Mouse (Mus musculus): Measurements from ENCODE around the gene F2r. TPM values are rescaled to one million over a fixed set of nuclear protein-coding genes. Genes with fewer than 3 reads are reported as not detected.

F2r gene
- total RNA-seq, 2 experiments from 2014 or later: 16.7 to 20.5 TPM

DNA sequence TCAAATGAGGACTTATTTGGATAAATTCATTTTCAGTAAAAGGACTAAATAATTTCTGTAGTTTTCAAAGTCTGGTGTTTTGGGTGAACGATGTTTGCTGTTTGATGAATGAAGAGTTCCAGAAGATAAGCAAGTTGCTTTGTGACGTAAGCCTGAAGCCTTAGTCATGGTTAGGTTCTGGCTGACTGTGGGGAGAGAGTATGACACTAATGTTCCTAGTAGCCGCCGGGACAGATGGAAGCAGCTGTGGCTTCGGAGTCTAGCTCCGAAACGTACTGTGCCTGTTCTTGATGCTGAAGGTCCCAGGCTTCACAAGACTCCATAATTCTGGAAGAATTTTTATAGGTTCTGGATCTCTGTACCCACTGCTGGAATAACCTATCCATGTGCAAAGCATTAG lies 22.9 kb downstream of the F2r start:
- DNase-seq: no peak

DNA sequence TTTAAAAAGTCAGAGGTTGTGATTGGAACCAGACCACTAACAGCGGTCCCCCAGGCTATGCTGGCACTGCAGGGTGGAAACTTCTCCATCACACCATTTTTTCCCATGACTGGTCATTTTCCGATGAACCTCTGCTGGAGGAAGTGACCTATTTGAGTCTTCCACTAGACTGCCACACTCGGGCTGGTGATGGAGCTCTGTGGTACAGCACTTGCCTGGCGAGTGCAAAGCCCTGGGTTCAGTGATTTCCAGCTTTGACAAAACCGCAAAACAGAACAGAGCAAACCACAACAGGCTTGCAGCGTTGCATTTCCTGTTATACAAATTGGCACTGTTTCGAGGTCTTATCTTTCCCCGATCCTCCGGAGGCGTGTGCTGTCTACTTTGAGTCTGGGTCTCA lies 25.4 kb downstream of the F2r start:
- no peak for DNase-seq

DNA sequence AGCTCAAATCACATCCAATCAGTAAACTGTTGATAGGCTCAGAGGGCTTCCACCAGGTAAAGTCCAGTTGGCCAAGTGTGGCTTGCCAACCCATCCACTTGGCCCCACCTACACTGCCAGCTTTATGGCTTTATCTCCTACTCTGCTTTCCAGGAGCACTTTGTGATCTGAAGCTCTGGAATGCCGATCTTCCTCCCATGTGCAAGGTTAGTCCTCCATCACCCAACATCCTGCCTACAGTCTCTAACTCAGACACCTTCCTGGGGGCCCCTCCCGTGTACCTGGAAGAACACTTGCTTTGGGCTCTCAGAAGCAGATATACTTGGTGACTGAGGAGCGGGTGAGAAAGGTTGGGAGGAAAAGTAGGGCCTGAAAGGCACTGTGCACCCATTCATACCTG lies 26.7 kb downstream of the F2r start:
- DNase-seq: no peak

DNA sequence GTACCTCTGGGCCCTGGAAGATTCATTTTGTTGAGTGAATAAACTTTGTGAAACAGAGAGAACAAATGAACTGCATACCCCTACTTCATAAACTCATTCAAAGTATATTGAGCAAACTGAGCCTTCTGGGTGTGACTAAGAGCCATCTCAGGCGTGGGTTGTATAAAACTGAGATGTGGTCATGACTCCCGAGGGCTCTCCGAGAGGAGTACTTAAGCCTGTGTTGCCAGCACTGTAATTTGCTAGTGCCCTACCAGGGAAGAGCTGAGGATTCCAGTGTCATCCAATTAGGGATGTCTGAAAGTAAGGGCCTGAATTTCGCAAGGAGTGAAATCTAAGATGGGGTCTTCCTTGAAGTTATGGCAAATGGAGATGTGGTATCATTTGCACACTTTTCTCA lies 30.7 kb downstream of the F2r start:
- DNase-seq: no peak

DNA sequence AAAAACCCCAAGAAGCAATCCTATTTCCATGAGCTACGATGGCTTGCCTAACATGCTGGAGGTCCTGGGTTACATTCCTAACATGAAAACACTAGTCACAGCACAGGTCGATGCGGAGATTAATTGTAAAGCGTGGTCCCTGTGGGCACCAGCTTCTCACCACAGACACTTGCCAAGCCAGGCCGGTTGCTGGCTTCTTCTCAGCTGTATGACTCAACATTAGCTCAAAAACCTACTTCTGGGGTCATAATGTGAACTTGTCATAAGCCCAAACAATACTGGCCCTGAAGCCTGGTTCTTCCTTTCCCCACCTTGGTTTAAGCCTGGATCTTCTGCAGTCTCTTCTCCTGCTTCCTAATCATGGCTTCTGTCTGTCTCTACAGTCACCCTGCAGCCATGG lies 33.4 kb downstream of the F2r start:
- no peak for DNase-seq

DNA sequence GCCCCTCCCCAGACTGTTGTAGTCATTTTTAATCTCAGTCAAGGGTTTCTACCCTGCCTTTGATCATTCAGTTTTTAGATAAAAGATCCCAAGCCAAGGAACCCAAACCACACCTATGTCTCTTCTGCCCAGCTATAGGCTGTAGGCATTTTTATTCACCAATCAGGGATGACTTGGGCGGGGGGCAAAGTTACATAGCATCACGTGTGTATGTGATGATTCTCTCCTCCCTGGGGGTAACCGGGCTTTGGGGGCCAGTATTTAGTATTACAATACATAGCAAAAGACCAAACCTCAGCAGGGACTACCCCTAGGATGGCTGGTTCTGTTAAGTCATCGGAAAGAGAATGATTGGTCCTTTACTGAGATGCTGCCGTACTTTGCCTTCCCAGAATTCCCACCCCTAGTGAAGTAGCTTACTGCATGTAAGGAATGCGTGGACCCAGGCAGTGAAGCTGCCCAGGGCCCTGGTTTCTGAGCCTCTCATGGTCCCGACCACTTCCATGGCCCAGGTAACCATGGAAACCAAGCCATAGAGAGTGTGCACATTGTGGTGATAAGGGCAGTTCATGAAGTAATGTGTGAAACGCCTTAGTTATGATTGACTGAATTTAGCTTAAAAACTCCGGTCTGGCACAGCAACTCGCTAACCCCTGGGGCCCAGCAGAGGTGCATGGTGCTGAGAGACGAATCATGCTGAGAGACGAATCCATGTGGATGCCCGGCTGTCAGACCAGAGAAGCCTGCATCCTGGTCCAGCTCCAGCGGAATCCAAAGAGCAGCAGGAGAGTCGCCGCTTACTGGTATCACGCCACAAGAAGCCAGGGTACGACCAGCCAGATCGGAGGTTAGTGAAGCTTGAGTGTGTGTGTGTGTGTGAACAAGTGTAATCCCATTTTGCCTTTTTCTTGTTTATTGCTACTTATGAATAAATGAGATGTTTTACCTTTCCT lies 34.8 kb downstream of the F2r start:
- peak; percentile 33 for DNase-seq

DNA sequence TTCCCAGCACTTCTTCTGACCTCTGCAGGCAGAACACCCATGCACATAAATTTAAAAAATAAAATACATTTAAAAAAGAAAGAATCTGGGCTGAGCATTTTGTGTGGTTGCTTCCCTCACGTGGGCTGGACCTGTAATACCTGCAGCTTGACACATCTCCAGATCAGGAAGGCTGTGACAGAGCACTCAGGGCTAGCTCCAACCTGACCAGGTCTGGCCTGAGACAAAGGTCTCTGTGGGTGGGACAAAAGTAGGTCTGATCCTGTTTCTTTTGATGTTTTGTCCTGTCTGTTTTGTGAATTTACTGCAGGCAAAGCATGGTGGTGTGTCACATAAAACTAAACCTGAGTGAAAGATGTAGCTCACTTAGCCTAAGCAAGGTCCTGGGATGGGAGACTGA lies 36.4 kb downstream of the F2r start:
- DNase-seq: no peak

DNA sequence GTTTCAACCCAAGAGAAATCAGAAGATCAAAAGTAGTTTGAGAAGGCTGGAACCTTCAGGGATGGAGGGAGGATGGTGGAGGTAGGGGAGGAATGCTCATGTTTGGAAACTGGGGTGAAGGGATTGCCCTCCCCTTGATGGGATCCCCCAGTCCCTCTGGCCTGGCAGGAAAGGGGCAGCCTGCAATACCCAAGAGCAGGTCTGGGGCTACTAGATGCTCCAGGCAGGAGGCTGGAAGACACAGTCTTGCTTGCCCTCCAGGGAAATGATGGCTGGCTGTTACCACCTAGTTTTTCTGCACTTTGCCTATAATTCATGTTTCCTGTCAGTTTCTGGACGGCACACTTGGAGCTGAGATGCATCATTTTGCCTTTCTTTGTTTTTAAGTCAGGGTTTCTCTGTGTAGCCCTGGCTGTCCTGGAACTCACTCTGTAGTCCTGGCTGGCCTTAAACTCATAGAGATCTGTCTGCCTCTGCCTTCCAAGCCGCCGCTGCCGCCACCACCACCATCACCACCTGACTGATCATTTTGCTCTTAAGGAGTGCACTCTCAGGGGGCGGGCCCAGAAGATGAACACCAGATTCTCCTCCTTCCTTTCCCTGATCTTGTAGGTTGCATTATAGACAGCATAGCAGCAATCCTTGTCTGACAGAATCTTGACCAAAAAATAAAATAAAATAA lies 40.1 kb downstream of the F2r start:
- no peak for DNase-seq

DNA sequence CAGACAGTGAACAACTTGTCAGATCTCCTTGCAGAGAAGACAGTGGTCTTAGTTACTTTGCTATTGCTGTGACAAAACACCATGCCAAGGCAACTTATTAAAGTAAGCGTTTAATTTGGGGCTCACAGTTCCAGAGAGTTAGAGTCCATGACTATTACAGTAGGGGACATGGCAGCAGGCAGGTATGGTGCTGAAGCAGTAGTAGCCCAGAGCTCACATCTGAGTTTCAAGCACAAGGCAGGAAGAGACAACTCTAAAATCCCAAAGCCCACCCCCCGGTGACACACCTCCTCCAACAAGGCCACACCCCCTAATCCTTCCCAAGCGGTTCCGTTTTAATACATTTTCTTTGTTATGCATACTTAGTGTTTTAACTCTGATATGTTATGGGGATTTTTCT lies 47.4 kb downstream of the F2r start:
- no peak for DNase-seq

DNA sequence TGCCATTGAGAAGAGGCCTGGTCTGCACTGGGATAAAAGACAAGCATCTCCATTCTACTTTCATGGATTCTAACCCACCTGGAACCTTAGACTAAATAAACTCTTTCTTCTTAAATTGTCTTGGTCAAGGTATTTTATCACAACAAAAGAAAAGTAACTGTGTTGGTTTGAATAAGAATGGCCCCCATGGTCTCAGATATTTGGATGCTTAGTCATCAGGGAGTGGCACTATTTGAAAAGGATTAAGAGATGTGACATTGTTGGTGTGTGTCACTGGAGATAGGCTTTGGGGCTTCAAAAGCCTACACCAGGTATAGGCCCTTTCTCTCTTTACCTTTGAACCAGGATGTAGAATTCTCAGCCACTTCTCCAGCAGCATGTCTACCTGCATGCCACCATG lies 49.0 kb downstream of the F2r start:
- DNase-seq: no peak

DNA sequence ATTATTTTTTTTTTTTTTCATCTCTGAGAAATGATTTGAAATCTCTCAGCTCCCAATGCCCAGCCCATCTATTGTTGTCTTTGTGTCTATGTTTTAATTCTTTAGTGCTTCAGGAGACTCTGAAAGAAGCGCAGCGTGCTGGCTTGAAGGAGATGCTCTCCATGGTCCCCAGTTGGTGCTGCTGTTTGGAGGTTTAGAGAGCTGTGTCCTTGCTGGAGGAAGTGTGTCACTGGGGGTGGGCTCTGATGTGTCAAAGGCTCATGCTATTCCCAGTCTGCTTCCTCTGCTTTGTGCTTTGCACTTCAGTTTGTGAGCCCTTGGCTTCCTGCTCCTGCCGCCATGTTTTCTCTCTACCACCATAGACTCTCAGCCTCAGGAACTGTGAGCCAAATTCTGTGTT lies 50.0 kb downstream of the F2r start:
- DNase-seq: no peak

DNA sequence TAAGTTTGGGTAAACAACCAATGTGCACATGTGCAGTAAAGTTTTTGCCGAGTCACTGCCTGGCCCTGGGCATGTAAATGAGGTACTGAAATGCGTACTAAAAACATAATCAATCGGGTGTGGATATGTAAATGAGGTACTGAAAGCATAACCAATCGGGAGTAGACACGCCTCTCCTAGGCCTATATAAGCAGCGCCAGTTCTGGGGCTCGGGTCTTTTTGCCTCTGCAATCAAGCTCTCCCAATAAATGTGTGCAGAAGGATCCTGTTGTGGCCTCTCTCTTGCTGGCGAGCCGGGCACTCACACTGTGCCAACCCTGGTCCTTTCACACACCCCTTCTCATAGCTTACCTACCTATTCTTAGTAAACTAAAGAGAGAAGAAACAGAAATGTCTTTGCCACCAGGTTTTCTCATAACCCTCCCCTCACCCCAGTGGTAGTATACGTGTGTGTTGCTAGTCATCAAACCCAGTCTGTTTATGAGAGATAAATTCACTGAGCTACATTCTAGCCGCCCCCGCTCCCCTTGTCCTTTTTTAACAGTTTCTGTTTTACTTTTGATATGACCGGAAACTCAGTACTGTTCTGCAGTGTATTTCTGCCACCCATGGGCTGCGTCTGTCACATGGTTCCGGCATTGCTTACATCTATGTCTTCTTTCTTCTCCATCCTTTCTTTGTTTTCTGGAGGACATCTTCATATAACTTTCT lies 51.3 kb downstream of the F2r start:
- DNase-seq: no peak

DNA sequence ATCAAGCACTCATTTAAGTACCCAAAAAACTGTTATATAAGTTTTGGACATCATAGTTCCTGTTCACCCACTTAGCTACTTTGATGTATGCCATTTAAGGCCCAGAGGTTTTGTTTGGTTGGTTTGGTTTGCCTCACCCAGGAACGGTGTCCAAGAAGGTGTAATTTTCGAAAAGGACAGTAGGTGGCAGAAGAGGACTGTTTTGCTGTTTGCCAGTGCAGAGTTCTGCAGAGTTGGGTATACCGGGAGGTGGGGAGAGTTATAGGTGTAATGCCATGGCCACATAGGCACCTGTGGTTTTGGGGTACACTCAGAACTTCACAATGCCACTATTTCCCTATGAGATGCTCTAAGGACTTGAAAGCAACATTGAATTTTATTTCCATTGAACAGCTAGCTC lies 54.6 kb downstream of the F2r start:
- DNase-seq: peak; percentile 50

DNA sequence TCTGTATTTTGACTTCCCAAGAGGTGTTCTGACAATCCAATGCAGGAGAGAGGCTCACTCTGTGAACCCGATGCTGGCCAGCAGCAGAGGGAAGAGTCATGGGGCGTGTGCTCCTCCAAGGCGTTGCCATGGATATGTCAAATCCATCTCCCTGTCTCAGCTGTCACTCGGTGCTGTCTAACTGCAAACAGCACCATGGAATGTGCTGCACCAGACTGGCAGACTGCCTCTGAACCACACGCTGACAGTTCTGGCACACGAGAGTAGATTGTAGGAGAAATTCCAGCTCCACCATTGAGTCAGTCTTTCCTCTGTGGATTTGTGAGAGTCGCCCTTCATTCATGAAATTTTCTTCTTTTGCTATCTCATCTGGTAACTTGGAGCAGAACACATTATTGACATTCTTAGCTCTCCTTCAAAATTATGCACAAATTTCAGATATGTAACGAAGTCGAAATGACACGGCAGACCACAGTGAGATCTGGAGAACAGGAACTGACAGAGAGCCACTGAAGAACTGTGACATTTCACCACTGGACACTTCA lies 55.1 kb downstream of the F2r start:
- no peak for DNase-seq

DNA sequence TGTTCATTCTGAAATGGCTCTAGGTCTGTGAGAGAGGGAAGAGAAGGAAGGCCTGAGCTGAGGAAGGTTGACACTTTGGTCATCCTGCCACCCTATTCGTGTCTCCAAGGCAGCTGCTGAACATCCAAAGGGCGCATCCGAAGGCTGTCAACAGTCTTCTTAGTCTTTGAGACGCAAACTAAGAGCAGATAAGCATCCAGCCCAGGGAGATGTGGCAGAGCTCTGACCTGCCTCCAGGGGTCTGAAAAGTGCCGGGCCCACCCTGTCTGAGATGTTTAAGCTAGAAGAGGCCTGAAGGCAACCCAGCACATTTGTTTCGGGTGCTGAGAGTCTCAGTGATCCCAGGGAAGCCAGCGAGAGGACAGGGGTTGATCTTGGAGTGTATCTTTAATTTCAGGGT lies 61.0 kb downstream of the F2r start:
- DNase-seq: no peak

DNA sequence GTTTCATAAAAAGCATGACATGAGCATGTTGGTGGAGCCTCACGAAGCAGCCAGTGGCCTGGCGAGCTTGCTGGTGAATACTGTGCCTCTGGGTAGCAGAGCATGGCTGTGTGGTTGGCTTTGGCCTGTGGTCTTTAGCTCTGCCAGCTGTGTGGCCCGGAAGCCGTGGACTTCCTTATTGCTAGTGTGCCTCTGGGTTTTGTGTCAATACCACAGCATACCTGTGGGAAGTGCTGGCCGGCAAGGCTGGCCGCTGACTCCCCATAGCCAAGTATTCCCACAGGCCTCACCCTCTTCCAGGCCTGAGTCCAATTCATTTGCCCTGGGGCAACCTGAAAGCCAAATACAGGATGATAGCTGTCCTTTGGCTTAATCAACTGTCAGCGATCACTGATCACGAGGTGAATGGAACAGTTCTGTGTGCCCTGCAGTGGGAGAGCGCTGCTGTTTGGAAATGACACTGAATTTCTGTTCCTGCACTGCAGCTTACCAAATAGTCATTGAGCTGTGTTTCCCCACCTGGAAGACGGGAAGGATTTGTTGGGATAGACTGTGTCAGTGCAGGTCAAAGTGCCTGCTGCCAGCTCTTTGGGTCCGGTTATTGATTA lies 64.3 kb downstream of the F2r start:
- DNase-seq: no peak

Other genes starting within 250 kb of the F2r start
- 10 to 100 TPM; 17.2 to 18.0 TPM for gene Aggf1, start 243.1 kb downstream of the F2r start, total RNA-seq (2021)
- not detected for gene Crhbp, start 173.6 kb downstream of the F2r start, total RNA-seq (2021)
- gene S100z, start 139.8 kb downstream of the F2r start, total RNA-seq (2021): 1 to 10 TPM; 1.3 to 1.7 TPM
- under 1 TPM; 0.45 TPM for gene F2rl1, start 93.3 kb downstream of the F2r start, total RNA-seq (2021)
- gene F2rl2, start 78.4 kb upstream of the F2r start, total RNA-seq (2021): under 1 TPM in 1 of 2 experiments, not detected in 1; 0.16 TPM

All from gastrocnemius, postnatal 10 days (tissue).